ENCODE assay signal across 13 mouse cellular contexts in the genomic region with DNA sequence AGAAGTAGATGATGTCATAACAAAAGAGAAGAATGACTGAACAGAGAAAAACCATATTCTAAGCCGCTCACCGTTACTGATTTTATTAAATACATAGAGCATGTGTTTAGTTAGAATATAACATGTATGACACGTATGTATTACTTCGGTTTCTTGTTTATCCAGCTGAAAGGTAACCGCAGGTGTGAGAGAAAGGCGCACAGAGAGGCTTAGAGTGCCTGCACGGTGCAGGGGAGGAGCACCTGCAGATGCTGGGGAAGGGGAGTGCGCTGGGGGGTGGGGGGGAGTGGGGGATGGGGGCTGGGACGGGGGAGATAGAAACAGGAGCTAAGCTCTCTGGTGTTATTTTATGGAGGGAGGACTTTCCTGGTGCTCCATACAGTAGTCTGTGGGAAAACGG.
DNase-seq lines count a peak whose midpoint lies in the region; ATAC-seq lines count a peak whose summit lies in the region.
"Had no signal": no experiment of that assay in that cellular context is flagged by ENCODE, and none has a peak within 500 bp of the region (broad histone marks: within the 10 kb centered on the region; RNA-seq: fewer than 3 reads in every experiment).

No protein-coding gene starts in this region.

- no peaks in the 10 kb centered on the region for H3K9me3 ChIP-seq in heart, embryonic 14.5 days (ENCODE audit: control insufficient read depth, low read length)
- no peaks in the 10 kb centered on the region for H3K9me3 ChIP-seq in embryonic facial prominence, embryonic 12.5 days
- no peaks in the 10 kb centered on the region for H3K9me3 ChIP-seq in hindbrain, embryonic 13.5 days
- H3K9me3 ChIP-seq in midbrain, embryonic 14.5 days (ENCODE audit: control insufficient read depth, low read length): no peaks in the 10 kb centered on the region

- no peak overlapping the region for H3K27ac ChIP-seq in heart, embryonic 14.5 days (replicated peaks in 1 of 2; ENCODE audit: control insufficient read depth in 1 of 2, insufficient read depth in 1 of 2, low read depth in 2 of 2, low read length in 2 of 2)
- no peak overlapping the region for H3K27ac ChIP-seq in embryonic facial prominence, embryonic 12.5 days
- no peak overlapping the region for H3K27ac ChIP-seq in hindbrain, embryonic 13.5 days
- no peak overlapping the region for H3K27ac ChIP-seq in midbrain, embryonic 14.5 days (replicated peaks; ENCODE audit: low read depth, low read length)
- H3K27ac ChIP-seq: left cerebral cortex, adult 2 months had no signal

- H3K4me3 ChIP-seq in heart, embryonic 14.5 days (ENCODE audit: control insufficient read depth in 1 of 2, insufficient read depth in 1 of 2, low read depth in 1 of 2, low read length in 2 of 2): peak overlapping the region in 1 of 2 experiments; percentile 12; a peak in 1 of 4 replicates
- H3K4me3 ChIP-seq in embryonic facial prominence, embryonic 12.5 days: no peak overlapping the region
- peak overlapping the region; percentile 41 for H3K4me3 ChIP-seq in hindbrain, embryonic 13.5 days
- H3K4me3 ChIP-seq in midbrain, embryonic 14.5 days (replicated peaks; ENCODE audit: low read depth, low read length): peak overlapping the region; percentile 27
- H3K4me3 ChIP-seq: left cerebral cortex, adult 2 months had no signal

- H3K9ac ChIP-seq in heart, embryonic 14.5 days (ENCODE audit: low read length): no peak overlapping the region
- H3K9ac ChIP-seq in embryonic facial prominence, embryonic 12.5 days: no peak overlapping the region
- 0 out of 2 replicates have a peak overlapping the region, but pooled peaks have one; percentile 36 for H3K9ac ChIP-seq in hindbrain, embryonic 13.5 days
- H3K9ac ChIP-seq in midbrain, embryonic 14.5 days (replicated peaks; ENCODE audit: low read length): peak overlapping the region; percentile 47

- H3K27me3 ChIP-seq in heart, embryonic 14.5 days (ENCODE audit: control insufficient read depth, insufficient read depth, low read length): peaks cover 15% of the 10 kb centered on the region; the same call in 1 of the 2 replicates
- H3K27me3 ChIP-seq in embryonic facial prominence, embryonic 12.5 days: peaks cover 15% of the 10 kb centered on the region
- peaks cover 11% of the 10 kb centered on the region; the same call in 1 of the 2 replicates for H3K27me3 ChIP-seq in hindbrain, embryonic 13.5 days
- no peaks in the 10 kb centered on the region for H3K27me3 ChIP-seq in midbrain, embryonic 14.5 days (ENCODE audit: control insufficient read depth, insufficient read depth, low read length)
- H3K27me3 ChIP-seq: Patski had no signal

- 22% methylated on average over 10 of the region's 10 CpGs for WGBS in heart, embryonic 14.5 days
- WGBS in embryonic facial prominence, embryonic 12.5 days: 16% methylated on average over 10 of the region's 10 CpGs
- 16% methylated on average over 10 of the region's 10 CpGs for WGBS in hindbrain, embryonic 13.5 days
- 18% methylated on average over 10 of the region's 10 CpGs for WGBS in midbrain, embryonic 14.5 days

- ATAC-seq in heart, embryonic 14.5 days (ENCODE audit: insufficient number of reproducible peaks, insufficient read depth, low FRiP score, low read depth): no peak
- no peak for ATAC-seq in embryonic facial prominence, embryonic 12.5 days (ENCODE audit: insufficient number of reproducible peaks, insufficient read depth, low FRiP score, low TSS enrichment)
- ATAC-seq in hindbrain, embryonic 13.5 days (ENCODE audit: low FRiP score): peak; percentile 59
- ATAC-seq in midbrain, embryonic 14.5 days (ENCODE audit: low FRiP score, low TSS enrichment): 0 out of 2 replicates have a peak, but pooled peaks have one; percentile 16
- no peak for ATAC-seq in activated CD4-positive, CD25-positive, alpha-beta regulatory T cell, adult 4 months
- ATAC-seq: Patski had no signal

- H3K36me3 ChIP-seq in heart, embryonic 14.5 days (ENCODE audit: control insufficient read depth, insufficient read depth, low read length): no peaks in the 10 kb centered on the region
- no peaks in the 10 kb centered on the region for H3K36me3 ChIP-seq in embryonic facial prominence, embryonic 12.5 days
- no peaks in the 10 kb centered on the region for H3K36me3 ChIP-seq in hindbrain, embryonic 13.5 days
- H3K36me3 ChIP-seq in midbrain, embryonic 14.5 days (ENCODE audit: control insufficient read depth, insufficient read depth, low read length): no peaks in the 10 kb centered on the region

- peaks cover 9 to 17% of the 10 kb centered on the region in 2 experiments; a peak in 3 of 4 replicates for H3K4me1 ChIP-seq in heart, embryonic 14.5 days (ENCODE audit: control insufficient read depth in 2 of 2, insufficient read depth in 2 of 2, low read length in 2 of 2)
- peaks cover 11% of the 10 kb centered on the region; the same call in 1 of the 2 replicates for H3K4me1 ChIP-seq in embryonic facial prominence, embryonic 12.5 days
- H3K4me1 ChIP-seq in hindbrain, embryonic 13.5 days (replicated peaks): peaks cover 21% of the 10 kb centered on the region
- H3K4me1 ChIP-seq in midbrain, embryonic 14.5 days (ENCODE audit: control insufficient read depth, insufficient read depth, low read length): peaks cover 16% of the 10 kb centered on the region

- DNase-seq in heart, postnatal 4 days: no peak
- peak; percentile 52 for DNase-seq in midbrain, embryonic 14.5 days
- DNase-seq in T-cell, adult 2 months (ENCODE audit: low spot score): no peak
- DNase-seq in layer of hippocampus, adult 11-12 months (ENCODE audit: low spot score): no peak
- DNase-seq: B cell, adult 2 months; heart, postnatal 14 days; lung, postnatal 14 days had no signal

- peak overlapping the region; percentile 66 for H3K4me2 ChIP-seq in heart, embryonic 14.5 days (ENCODE audit: low read length)
- peak overlapping the region; percentile 50 for H3K4me2 ChIP-seq in embryonic facial prominence, embryonic 12.5 days (replicated peaks)
- peak overlapping the region; percentile 65 for H3K4me2 ChIP-seq in hindbrain, embryonic 13.5 days
- H3K4me2 ChIP-seq in midbrain, embryonic 14.5 days (ENCODE audit: low read length): peak overlapping the region; percentile 64

Comparison
In these comparisons a context has a peak if more than half of its experiments do, and no peak if none do; other contexts are left out.
1. ATAC-seq: peak in hindbrain, embryonic 13.5 days (single experiment) and midbrain, embryonic 14.5 days (single experiment); none in heart, embryonic 14.5 days (single experiment), embryonic facial prominence, embryonic 12.5 days (single experiment) and activated CD4-positive, CD25-positive, alpha-beta regulatory T cell, adult 4 months (single experiment).
2. H3K9ac ChIP-seq: peak in hindbrain, embryonic 13.5 days (single experiment) and midbrain, embryonic 14.5 days (single experiment); none in heart, embryonic 14.5 days (single experiment) and embryonic facial prominence, embryonic 12.5 days (single experiment).
3. Peak in every context shown above with its lines, with median percentiles within 50 percentile points of each other: H3K4me2 ChIP-seq.